Mouse (Mus musculus) fat pad, adult 2 months (tissue): Measurements from ENCODE around the gene Prim2.

Experiments
- DNase-seq: peaks from one replicate; pipeline ENCODE4 v3.0.0-alpha.2; 2011; ENCODE audit warnings: low read depth, low spot score; ENCODE audit errors: extremely low read depth

The Prim2 gene

GRCm38 (mm10) chr1:33610026-33610721 is 59.4 kb downstream of the Prim2 start:
- no peak for DNase-seq

- DNase-seq = no peak
Observed at GRCm38 (mm10) chr1:33608133-33608532, 61.5 kb downstream of the Prim2 start.

DNA sequence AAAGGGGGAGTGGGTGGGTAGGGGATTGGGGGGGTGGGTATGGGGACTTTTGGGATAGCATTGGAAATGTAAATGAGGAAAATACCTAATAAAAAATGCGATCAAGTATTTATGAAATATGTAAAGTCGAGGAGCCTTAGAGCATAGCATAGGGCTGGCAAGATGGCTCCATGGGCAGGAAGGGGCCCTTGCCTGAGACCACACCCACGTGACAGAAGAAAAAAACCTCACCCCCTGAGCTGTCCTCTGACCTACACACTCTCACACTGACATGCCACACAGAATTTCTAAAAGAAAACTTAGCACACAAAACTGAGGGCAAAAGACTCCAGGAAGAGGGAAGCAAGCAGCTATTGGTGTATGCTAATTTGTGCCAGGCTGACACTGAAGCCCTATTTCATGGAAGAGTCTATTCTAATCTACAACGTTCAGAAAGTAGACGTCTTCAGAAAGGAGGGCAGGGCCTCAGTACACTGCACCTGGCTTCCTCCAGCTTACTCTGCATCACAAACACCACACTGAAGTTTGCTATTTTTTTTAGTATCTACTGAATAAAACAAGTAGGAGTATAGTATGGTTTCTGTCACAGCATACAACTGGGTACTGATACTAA is 65.4 kb downstream of the Prim2 start:
- no peak for DNase-seq

DNA sequence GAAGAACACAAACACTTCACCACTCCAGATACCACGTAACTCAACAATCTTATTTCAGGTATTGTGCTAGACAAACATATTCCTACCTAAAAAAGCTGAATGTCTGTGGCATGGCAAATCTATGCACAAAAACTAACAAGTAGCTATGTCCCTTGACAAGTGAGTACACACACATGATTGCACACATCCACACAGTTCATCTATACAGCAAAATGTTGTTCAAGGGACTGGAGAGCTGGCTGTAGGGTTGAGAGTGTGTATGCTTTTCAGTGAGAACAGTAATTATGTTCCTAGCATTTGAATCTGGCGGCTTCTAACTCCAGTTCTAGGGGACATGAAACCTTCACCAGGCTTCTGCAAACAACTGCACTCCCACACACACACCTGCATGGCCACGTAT is 69.9 kb downstream of the Prim2 start:
- DNase-seq = no peak

DNA sequence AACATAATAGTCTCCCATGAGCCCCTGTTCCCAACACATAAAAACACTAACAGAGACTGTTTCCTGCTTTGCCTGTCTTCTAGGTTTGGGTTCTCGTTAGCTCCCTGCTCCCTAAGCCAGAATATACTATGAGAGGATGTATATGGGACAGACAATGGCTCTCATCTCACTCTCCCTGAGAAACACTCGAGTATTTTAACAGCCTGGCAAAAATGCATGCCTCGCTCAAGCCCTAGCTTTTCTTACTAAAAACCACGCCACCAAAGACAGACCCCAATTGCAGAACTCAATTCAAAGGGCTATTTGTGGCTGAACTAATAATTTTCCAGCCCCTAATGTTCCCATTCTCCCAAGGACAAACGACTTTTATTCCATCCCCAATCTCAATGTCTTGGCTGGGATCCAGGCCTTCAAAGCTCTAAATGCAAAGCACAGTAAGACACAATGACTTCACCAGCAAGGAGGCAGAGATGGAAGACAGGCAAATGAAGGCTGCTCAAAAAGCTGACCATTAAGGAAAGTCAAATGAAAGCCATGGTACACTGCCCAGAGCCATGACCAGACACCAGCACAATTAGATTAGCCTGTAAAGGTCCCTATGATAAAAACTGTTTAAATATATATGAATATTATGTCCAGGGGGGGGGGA is 70.5 kb downstream of the Prim2 start:
- no peak for DNase-seq

- DNase-seq = no peak
Observed at GRCm38 (mm10) chr1:33597043-33597442, 72.6 kb downstream of the Prim2 start.

DNA sequence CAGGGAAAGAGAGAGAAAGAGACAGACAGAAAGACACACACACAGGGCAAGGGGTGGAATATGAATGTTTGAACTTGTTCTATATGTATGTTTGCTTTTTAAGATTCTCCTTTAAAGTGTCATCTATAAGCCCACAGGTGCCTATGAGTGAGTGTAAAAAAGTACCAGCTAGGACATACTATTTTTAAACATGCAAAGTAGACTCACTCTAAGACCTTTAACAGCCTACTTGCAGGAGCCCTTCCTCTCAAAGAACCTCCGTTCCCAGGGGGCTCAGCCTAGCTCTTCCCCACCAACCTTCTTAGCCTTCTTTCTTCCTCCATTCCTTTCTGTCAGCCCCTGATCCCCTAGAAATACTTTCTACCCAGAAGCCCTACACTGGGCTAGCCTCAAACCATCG is 73.7 kb downstream of the Prim2 start:
- no peak for DNase-seq

GRCm38 (mm10) chr1:33594966-33595365 is 74.6 kb downstream of the Prim2 start:
- no peak for DNase-seq

- no peak for DNase-seq
Observed at GRCm38 (mm10) chr1:33593718-33594388, 75.7 kb downstream of the Prim2 start.

DNA sequence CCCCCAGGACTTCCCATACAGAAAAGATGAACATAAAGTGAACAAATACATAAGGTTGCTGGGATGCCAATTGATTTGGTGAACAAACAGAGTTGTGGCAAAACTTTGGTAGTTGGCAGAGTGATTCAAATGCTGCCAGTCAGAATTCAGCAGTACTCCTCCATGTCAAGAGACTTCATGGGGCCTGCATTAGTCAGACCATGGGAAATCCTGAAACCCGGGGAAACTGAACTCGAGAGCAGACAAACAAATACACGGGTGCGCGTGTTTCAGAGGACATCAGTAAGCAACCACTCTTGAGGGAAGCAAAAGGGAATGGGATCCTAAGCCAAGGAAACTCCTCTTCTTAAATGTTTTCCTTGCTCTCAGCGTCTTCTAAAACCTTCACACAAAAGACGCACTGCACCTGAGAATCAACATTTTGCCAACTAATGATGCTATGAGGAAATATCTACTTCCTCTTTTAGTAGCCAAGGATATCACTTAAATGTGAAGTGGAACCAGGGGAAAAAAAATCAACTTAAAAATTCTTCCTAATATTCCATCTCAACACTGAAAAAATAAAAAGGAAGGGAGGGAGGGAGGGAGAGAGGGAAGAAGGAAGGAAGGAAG is 77.5 kb downstream of the Prim2 start:
- no peak for DNase-seq

DNA sequence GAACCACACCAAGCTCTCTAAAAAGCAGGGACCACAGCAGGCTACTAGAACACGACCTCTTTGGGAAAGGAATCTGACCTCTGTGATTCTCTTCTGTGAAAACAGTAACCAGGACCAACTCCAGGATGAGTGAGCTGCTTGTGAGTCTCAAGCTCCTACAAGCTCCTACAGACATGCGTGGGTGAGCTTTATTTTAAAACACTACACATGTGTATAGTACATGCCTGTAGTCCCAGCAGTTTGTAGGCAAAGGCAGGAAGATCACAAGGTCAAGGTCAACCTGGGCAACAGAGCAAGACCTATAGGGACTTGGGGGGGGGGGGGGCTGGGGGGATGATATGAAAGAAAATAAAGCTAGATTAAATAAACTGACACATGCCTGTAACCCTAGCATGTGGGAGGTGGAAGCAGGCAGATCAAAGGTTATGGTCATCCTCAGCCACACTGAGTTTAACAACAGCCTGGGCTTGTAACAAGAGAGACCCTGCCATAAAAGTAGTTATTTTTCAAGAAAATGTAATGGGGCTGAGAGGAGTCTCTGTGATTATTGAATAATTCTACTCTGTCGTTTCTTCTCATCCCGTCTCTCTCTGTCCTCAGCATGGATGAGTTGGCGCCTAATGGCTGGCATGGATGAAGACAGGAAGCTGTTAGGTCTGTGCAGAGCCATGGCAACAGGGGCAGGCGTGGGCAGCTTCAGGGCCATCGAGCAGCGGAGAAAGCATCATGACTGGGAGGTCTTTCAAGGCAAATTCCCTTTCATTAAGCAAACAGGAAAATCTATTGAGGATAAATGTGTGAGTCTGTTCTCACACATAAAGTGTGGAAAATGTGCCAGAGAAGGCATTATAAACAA is 78.8 kb downstream of the Prim2 start:
- no peak for DNase-seq

GRCm38 (mm10) chr1:33589531-33589930 is 80.1 kb downstream of the Prim2 start:
- no peak for DNase-seq

- no peak for DNase-seq
Observed at GRCm38 (mm10) chr1:33588557-33588956, 81.0 kb downstream of the Prim2 start.

- no peak for DNase-seq
Observed at GRCm38 (mm10) chr1:33584590-33584978, 85.0 kb downstream of the Prim2 start.

GRCm38 (mm10) chr1:33583817-33584589 is 85.6 kb downstream of the Prim2 start:
- peak; percentile 3 for DNase-seq

DNA sequence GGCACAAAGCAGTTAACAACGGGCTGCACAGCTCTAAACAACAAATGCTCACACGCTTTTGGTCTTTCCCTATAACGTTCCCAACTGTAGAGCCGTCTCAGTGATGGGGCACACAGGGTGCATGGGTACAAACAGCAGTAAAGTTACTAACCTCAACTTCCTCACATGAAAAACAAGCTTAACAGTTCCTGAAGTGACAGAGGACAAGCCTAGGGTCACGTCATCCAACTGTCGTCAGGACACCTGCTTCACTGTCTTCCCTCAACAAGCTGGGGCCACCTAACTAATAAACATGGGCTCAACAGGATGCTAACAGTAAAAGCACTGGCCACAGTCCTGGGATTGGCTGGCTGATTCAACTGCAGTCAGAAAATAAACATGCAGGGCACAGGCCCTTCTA is 91.0 kb downstream of the Prim2 start:
- no peak for DNase-seq

- DNase-seq = no peak
Observed at GRCm38 (mm10) chr1:33574459-33574858, 95.1 kb downstream of the Prim2 start.

DNA sequence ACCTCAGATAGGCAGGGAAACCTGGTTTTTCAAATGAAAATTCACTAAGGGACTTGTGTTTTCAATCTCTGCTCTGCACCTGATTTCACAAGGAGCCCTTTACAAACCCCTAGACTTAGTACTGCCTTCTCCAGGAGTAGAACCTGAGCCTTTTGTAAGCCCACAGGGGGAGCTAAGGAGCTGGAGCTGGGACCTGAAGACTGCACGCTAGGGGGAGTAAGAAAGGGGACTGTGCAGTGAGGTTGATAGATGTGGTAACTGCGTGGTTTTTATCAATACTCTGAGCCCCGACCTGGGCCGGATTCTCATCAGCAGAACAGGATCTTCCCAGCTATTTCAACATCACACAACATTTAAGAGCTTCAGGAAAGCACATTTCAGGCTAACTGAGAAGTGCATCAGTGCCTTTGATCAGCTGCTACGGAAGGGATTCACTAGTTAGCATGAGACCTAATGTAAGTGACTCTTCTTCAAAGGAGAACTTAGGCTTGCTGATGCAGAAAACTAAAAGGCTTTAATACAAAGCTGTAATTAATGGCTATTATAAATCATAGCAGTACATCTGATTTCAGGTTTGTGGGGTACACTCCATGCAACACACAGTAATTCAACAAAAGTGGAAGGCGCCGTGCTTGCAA is 103.7 kb downstream of the Prim2 start:
- no peak for DNase-seq

DNA sequence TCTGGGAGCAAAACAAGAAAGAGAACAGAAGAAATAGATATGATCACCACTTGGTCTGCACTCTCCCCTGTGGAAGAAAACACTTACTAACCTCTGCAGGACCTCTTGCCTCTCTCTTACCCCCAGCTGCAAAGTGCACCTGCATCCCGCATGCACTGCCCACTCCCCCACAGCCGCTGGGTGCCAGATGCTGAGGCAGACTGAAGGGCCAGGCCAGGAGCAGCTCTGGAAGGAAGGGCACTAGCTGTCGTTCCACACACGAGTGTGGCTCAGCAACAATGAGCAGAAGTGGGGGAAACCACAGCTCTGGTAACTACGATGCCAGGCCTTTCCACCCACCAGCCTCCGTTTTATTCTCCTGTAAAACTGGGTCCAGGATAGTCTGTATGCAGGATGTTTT is 105.6 kb downstream of the Prim2 start:
- DNase-seq = no peak
